Mouse (Mus musculus): Measurements from ENCODE around the gene Fam241b. TPM values are rescaled to one million over a fixed set of nuclear protein-coding genes. Genes with fewer than 3 reads are reported as not detected.

Fam241b gene
- polyA plus RNA-seq, 1 experiment from 2014 or later, result 13.9 TPM

GRCm38 (mm10) chr10:62104835-62105576 is 38.7 kb downstream of the Fam241b start:
- 28% methylated on average over 7 of the region's 7 CpGs for WGBS
- H3K27ac ChIP-seq (ENCODE audit: low read length), result no peak overlapping the region
- no peaks in the 10 kb centered on the region for H3K9me3 ChIP-seq (ENCODE audit: low read length)
- H3K4me1 ChIP-seq (ENCODE audit: insufficient read depth, low read length), result peaks cover 6% of the 10 kb centered on the region
- no peak overlapping the region for H3K9ac ChIP-seq (replicated peaks; ENCODE audit: low read length)
- no peak overlapping the region for H3K4me2 ChIP-seq (replicated peaks; ENCODE audit: low read depth, low read length)
- ATAC-seq (ENCODE audit: low FRiP score, low TSS enrichment), result no peak
- no peak overlapping the region for H3K4me3 ChIP-seq (ENCODE audit: low read length)
- peaks cover 28% of the 10 kb centered on the region for H3K27me3 ChIP-seq (ENCODE audit: insufficient read depth, low read length)
- no peaks in the 10 kb centered on the region for H3K36me3 ChIP-seq (ENCODE audit: insufficient read depth, low read length)

- Histone ChIP-seq H3K9ac (replicated peaks; ENCODE audit: low read length) (no peak overlapping the region), H3K9me3 (ENCODE audit: low read length) (no peaks in the 10 kb centered on the region), H3K36me3 (ENCODE audit: insufficient read depth, low read length) (no peaks in the 10 kb centered on the region), H3K4me3 (ENCODE audit: low read length) (no peak overlapping the region), H3K27ac (ENCODE audit: low read length) (no peak overlapping the region), H3K27me3 (ENCODE audit: insufficient read depth, low read length) (peaks cover 16% of the 10 kb centered on the region), H3K4me1 (ENCODE audit: insufficient read depth, low read length) (no peaks in the 10 kb centered on the region), H3K4me2 (replicated peaks; ENCODE audit: low read depth, low read length) (no peak overlapping the region)
- ATAC-seq (ENCODE audit: low FRiP score, low TSS enrichment), result peak; percentile 41; the same call in 1 of the 2 replicates
- WGBS, result 10% methylated on average over 7 of the region's 7 CpGs
Observed at GRCm38 (mm10) chr10:62101504-62102439, 41.9 kb downstream of the Fam241b start.

DNA sequence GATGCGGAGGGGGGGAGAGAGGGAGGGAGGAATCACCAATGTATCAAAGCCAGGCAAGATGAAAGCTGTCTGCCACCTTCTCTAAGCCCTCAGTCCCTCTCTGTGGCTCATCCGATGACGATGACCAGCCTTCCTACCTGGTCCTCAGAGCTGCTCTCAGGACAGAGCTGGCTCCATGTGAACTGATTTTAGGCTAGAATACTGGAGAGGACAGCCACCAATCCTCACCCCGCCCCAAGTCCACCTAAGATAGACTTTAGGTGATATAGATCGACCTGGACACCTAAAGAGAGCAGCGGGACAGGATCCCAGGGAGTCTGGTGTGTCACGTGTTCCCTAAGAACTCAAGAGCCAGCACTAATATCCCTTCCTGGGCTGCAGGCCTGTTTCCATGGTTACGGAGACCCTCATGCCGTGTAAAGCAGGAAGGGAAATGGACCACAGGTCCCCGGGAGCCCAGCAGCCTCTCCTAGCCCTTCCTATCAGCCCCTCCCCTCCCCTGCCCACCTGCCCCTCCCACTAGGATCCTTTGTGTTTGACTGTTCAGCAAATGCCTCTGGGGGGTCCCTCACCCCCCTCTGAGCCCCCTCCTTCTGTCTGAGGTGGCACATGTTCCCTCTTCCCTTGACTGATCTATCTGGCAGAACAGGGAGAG is 43.8 kb downstream of the Fam241b start:
- WGBS, result 59% methylated on average over 10 of the region's 10 CpGs
- ATAC-seq (ENCODE audit: low FRiP score, low TSS enrichment), result no peak
- peaks cover 16% of the 10 kb centered on the region for H3K27me3 ChIP-seq (ENCODE audit: insufficient read depth, low read length)

GRCm38 (mm10) chr10:62094401-62094800 is 49.3 kb downstream of the Fam241b start:
- Histone ChIP-seq H3K36me3 (ENCODE audit: insufficient read depth, low read length) (no peaks in the 10 kb centered on the region), H3K27me3 (ENCODE audit: insufficient read depth, low read length) (no peaks in the 10 kb centered on the region), H3K9me3 (ENCODE audit: low read length) (peaks cover 5% of the 10 kb centered on the region), H3K27ac (ENCODE audit: low read length) (no peak overlapping the region), H3K4me3 (ENCODE audit: low read length) (no peak overlapping the region), H3K9ac (replicated peaks; ENCODE audit: low read length) (no peak overlapping the region), H3K4me1 (ENCODE audit: insufficient read depth, low read length) (no peaks in the 10 kb centered on the region), H3K4me2 (replicated peaks; ENCODE audit: low read depth, low read length) (no peak overlapping the region)
- ATAC-seq (ENCODE audit: low FRiP score, low TSS enrichment), result no peak
- WGBS, result 87% methylated on average over 6 of the region's 6 CpGs

More for the DNA sequence above, 43.8 kb downstream of the Fam241b start:
- Histone ChIP-seq H3K9ac (replicated peaks; ENCODE audit: low read length) (no peak overlapping the region), H3K36me3 (ENCODE audit: insufficient read depth, low read length) (no peaks in the 10 kb centered on the region), H3K4me2 (replicated peaks; ENCODE audit: low read depth, low read length) (no peak overlapping the region), H3K4me1 (ENCODE audit: insufficient read depth, low read length) (no peaks in the 10 kb centered on the region), H3K27ac (ENCODE audit: low read length) (no peak overlapping the region), H3K9me3 (ENCODE audit: low read length) (no peaks in the 10 kb centered on the region), H3K4me3 (ENCODE audit: low read length) (no peak overlapping the region)

GRCm38 (mm10) chr10:62093903-62094302 is 49.8 kb downstream of the Fam241b start:
- Histone ChIP-seq H3K36me3 (ENCODE audit: insufficient read depth, low read length) (no peaks in the 10 kb centered on the region), H3K4me3 (ENCODE audit: low read length) (no peak overlapping the region), H3K4me1 (ENCODE audit: insufficient read depth, low read length) (peaks cover 3% of the 10 kb centered on the region; the same call in 1 of the 2 replicates), H3K4me2 (replicated peaks; ENCODE audit: low read depth, low read length) (no peak overlapping the region), H3K9ac (replicated peaks; ENCODE audit: low read length) (no peak overlapping the region), H3K27me3 (ENCODE audit: insufficient read depth, low read length) (no peaks in the 10 kb centered on the region), H3K9me3 (ENCODE audit: low read length) (peaks cover 5% of the 10 kb centered on the region), H3K27ac (ENCODE audit: low read length) (no peak overlapping the region)
- ATAC-seq (ENCODE audit: low FRiP score, low TSS enrichment), result no peak
- WGBS, result 70% methylated on average over 7 of the region's 7 CpGs

DNA sequence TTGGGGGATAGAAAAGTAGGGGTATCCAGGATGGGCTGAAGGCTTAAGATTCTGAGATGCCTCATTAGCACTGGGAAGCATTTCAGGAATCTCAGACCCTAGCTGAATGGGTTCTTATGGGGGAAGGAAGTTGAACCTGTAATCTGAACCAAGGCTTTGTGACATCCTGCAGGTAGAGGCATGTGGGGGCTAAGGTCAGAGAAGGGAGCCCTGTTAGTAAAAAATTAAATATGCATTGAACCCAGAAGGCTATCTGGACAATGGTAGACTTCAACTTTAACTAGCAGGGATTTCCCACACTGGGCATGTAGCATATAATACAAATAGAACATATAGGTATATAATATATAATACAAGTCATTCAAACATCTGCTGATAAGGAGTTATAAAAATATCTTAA is 54.2 kb downstream of the Fam241b start:
- H3K27ac ChIP-seq (ENCODE audit: low read length), result 0 out of 2 replicates have a peak overlapping the region, but pooled peaks have one; percentile 29
- H3K36me3 ChIP-seq (ENCODE audit: insufficient read depth, low read length), result no peaks in the 10 kb centered on the region
- no peak overlapping the region for H3K4me3 ChIP-seq (ENCODE audit: low read length)
- peaks cover 5% of the 10 kb centered on the region for H3K9me3 ChIP-seq (ENCODE audit: low read length)
- ATAC-seq (ENCODE audit: low FRiP score, low TSS enrichment), result peak; percentile 27; the same call in 1 of the 2 replicates
- H3K4me1 ChIP-seq (ENCODE audit: insufficient read depth, low read length), result peaks cover 3% of the 10 kb centered on the region; the same call in 1 of the 2 replicates
- H3K4me2 ChIP-seq (replicated peaks; ENCODE audit: low read depth, low read length), result no peak overlapping the region
- no peaks in the 10 kb centered on the region for H3K27me3 ChIP-seq (ENCODE audit: insufficient read depth, low read length)
- H3K9ac ChIP-seq (replicated peaks; ENCODE audit: low read length), result no peak overlapping the region

GRCm38 (mm10) chr10:62089071-62089470 is 54.6 kb downstream of the Fam241b start:
- H3K27ac ChIP-seq (ENCODE audit: low read length), result 0 out of 2 replicates have a peak overlapping the region, but pooled peaks have one; percentile 29
- WGBS, result 46% methylated on average over 7 of the region's 7 CpGs

DNA sequence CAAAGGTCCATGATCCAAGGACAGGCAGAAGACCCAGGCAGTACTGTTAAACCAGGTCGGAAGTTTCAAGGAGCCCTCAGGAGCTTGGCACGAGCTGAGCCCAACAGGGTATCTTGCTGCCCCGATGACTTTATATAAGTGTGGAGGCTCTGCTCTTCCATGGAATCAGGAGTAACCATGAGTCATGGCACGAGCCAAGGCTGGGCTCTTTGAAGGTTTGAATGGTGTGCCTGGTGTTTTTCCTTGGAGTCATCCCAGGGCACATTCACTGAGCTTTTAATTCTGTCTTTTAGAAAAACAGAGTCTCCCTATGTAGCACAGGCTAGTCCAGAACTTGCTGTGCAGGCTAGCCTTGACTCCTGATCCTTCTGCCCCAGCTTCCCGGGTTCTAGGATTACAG is 55.3 kb downstream of the Fam241b start:
- no peak for ATAC-seq (ENCODE audit: low FRiP score, low TSS enrichment)
- 81% methylated on average over 5 of the region's 5 CpGs for WGBS
- H3K4me3 ChIP-seq (ENCODE audit: low read length), result no peak overlapping the region
- no peak overlapping the region for H3K27ac ChIP-seq (ENCODE audit: low read length)
- peaks cover 3% of the 10 kb centered on the region; the same call in 1 of the 2 replicates for H3K4me1 ChIP-seq (ENCODE audit: insufficient read depth, low read length)
- H3K9ac ChIP-seq (replicated peaks; ENCODE audit: low read length), result no peak overlapping the region
- no peak overlapping the region for H3K4me2 ChIP-seq (replicated peaks; ENCODE audit: low read depth, low read length)
- H3K9me3 ChIP-seq (ENCODE audit: low read length), result peaks cover 5% of the 10 kb centered on the region
- no peaks in the 10 kb centered on the region for H3K27me3 ChIP-seq (ENCODE audit: insufficient read depth, low read length)
- H3K36me3 ChIP-seq (ENCODE audit: insufficient read depth, low read length), result no peaks in the 10 kb centered on the region

More at GRCm38 (mm10) chr10:62089071-62089470, 54.6 kb downstream of the Fam241b start:
- ATAC-seq (ENCODE audit: low FRiP score, low TSS enrichment), result peak; percentile 54; the same call in 1 of the 2 replicates
- Histone ChIP-seq H3K27me3 (ENCODE audit: insufficient read depth, low read length) (no peaks in the 10 kb centered on the region), H3K4me3 (ENCODE audit: low read length) (no peak overlapping the region), H3K9me3 (ENCODE audit: low read length) (peaks cover 5% of the 10 kb centered on the region), H3K4me1 (ENCODE audit: insufficient read depth, low read length) (peaks cover 3% of the 10 kb centered on the region; the same call in 1 of the 2 replicates), H3K9ac (replicated peaks; ENCODE audit: low read length) (no peak overlapping the region), H3K36me3 (ENCODE audit: insufficient read depth, low read length) (no peaks in the 10 kb centered on the region), H3K4me2 (replicated peaks; ENCODE audit: low read depth, low read length) (no peak overlapping the region)

- ATAC-seq (ENCODE audit: low FRiP score, low TSS enrichment), result no peak
- H3K9ac ChIP-seq (replicated peaks; ENCODE audit: low read length), result no peak overlapping the region
- no peak overlapping the region for H3K27ac ChIP-seq (ENCODE audit: low read length)
- H3K27me3 ChIP-seq (ENCODE audit: insufficient read depth, low read length), result no peaks in the 10 kb centered on the region
- H3K4me3 ChIP-seq (ENCODE audit: low read length), result no peak overlapping the region
- H3K4me2 ChIP-seq (replicated peaks; ENCODE audit: low read depth, low read length), result no peak overlapping the region
- H3K4me1 ChIP-seq (ENCODE audit: insufficient read depth, low read length), result peaks cover 3% of the 10 kb centered on the region; the same call in 1 of the 2 replicates
- no peaks in the 10 kb centered on the region for H3K36me3 ChIP-seq (ENCODE audit: insufficient read depth, low read length)
- WGBS, result 95% methylated on average over 5 of the region's 5 CpGs
- peaks cover 5% of the 10 kb centered on the region for H3K9me3 ChIP-seq (ENCODE audit: low read length)
Observed at GRCm38 (mm10) chr10:62086826-62087225, 56.9 kb downstream of the Fam241b start.

All from kidney, embryonic 16.5 days (tissue).